Mouse (Mus musculus): ENCODE measurements around the gene Prss38.
"Not testable (repeated sequence)": the region's sequence is repeated elsewhere in the genome, so short reads cannot be mapped to it uniquely, and the experiment has no call there.

Prss38 gene

DNA sequence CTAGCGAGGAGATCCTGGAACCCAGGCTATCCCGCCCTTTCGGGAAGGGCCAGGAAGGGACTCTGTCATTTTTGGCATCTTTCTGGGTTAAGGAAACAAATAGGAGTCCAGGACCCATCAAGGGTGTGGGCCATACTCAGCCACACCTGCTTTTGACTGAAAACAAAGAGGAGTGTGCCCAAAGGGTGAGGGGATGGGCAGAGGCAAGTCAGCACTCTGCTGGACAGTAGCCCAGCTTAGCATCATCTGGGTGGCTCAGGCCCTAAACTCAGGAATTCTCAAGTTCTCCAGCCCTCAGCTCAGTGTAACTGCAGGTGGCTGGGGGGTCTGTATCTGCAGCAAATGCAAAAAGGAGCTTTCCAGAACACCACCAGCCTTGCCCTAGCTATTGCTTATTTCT, 2.5 kb upstream of the Prss38 start:
- DNase-seq (ENCODE audit: extremely low spot score), result no peak

DNA sequence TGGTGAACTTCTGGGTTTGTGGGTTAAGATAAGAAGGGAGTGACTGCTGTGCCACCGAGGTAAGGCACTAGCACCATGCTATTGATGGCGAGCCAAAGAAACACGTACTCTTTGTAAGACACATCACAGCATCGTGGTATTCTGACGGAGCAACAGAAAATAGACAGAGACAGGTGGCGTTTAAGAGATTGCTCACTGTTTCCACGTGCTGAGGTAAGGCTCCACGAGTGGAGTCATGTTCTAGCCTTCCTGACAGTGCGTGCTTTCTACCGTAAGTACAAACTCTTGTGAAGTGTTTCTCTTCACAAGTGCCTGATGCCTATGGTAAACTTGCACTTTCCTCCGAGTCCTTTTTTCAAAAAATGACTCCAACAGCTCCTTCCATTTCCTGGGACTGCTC, 5.6 kb downstream of the Prss38 start:
- no peak for DNase-seq (ENCODE audit: extremely low spot score)

DNA sequence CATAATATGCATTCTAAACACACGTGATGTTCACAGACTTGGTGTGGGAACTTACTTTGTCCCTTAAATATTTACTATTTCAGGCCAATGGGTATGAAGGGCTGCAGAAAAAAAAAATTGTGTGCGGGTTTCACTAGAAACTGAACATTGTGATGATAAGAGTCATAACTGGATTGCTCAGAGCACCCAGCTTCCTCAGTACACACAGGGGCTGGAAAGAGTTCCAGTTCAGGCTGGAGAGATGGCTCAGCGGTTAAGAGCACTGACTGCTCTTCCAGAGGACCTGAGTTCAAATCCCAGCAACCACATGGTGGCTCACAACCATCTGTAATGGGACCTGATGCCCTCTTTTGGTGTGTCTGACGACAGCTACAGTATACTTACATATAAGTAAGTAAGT, 7.5 kb downstream of the Prss38 start:
- not testable (repeated sequence) for DNase-seq (ENCODE audit: extremely low spot score)

DNA sequence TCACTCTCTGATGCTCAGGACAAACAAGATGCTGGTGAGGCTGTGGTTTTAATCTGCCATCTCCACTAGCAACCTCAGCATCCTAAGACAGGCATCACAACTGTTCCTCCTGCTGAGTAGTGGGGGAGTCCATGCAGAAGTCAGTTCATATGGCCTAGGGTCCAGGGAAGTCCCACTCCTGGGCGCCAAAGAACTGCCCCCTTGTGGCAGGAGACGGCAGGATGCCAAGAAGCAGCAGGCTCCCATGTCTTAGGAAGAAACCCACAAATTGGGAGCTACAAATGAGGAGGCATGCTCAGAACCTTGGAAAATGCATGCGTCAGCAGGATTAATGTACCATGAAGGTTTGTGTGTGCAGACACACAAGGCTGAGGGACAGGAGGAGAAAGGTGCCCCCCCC, 8.8 kb downstream of the Prss38 start:
- DNase-seq (ENCODE audit: extremely low spot score), result no peak

DNA sequence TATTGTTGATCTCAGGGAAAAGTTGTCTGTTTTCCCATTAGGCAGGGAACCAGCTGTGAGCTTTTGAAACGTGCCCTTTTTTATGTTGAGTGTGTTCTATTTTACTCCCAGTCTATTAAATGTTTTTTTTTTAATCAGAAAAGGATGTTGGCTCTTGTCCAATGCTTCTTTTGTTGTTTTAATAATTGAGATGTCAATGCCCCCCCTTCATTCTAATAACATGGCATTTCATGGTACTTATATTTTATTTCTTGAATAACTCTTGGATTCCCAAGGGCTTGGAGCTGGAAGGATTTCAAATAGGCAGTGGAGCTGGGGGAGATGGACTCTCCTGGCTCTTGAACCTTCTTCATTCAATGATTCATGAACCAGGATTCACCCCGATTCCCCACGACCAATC, 9.4 kb downstream of the Prss38 start:
- DNase-seq (ENCODE audit: extremely low spot score), result no peak

DNA sequence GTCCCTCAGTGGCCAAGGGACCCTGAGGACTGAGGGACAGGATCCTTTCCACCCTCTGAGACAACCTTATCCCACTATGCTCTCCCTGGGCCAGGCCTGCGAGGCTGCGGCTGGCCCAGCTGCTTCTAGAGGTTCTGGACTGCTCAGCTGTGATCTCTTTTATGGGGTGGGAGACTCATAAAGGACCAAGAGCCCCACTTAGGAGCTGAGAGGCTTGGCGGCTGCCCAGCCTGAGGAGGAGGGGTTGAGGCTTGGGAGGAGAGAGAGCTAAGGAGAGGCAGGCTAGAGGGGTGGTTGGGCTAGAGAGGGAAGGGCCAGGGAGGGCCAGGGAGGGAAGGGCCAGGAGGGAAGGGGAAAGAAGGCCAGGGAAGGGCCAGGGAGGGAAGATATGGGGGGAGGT, 11.0 kb downstream of the Prss38 start:
- DNase-seq (ENCODE audit: extremely low spot score), result no peak

DNA sequence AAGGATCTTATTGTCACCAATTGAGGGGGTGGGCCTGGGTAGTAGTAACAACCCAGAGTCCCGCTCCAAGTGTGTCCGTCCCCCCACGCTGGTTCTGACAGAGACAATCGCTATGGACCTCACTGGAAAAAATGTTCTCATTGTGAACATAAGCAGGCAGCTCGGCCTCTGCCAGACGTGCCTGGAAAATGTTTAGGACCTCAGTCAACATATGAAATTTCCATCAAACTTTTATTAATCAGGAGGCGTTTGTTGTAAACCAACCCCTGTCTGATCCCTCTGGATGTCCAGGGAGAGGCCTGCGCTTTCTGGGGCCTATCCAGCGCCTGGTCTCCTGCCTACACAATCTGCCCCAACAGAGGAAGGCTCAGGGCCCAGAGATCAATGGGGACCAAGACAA, 11.4 kb downstream of the Prss38 start:
- no peak for DNase-seq (ENCODE audit: extremely low spot score)

DNA sequence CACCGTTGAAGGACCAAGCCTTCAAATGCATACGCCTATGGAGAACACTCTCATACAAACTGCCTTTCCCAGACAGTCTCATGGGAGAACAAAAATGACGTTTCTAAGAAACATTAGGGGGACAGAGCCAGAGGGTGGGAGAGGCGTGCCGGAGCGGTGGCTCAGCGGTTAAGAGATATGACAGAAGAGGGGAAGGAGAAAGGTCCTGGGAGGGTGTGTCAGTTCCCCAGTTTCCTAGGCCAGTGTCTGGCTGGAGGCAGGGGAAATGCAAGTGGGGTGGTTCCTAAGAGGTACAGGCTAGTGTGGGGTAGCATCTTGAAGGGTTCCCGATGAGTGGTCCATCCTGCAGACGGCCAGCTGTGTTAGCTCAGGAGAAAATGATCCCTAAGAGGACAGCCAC, 14.2 kb downstream of the Prss38 start:
- no peak for DNase-seq (ENCODE audit: extremely low spot score)

DNA sequence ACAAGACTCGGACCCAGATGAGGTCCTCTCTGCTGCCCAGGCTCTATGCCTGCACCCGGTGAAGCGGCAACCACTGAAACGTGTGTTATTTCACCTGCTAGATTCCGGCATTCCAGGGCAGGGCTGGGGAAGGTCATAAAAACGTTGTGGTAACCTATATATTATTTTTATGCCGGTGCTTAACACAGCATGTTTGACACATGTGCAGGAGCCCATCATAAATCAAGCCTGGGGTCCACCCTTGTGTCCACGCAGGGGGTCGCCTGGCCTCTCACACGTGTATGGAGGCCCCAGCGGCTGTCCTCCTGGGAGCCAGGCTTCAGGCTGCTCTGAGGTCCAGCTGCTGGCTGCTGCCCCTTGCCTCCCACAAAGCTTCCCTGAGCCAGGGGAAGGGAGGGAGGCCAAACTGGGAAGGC, 18.6 kb downstream of the Prss38 start:
- DNase-seq (ENCODE audit: extremely low spot score), result no peak

DNA sequence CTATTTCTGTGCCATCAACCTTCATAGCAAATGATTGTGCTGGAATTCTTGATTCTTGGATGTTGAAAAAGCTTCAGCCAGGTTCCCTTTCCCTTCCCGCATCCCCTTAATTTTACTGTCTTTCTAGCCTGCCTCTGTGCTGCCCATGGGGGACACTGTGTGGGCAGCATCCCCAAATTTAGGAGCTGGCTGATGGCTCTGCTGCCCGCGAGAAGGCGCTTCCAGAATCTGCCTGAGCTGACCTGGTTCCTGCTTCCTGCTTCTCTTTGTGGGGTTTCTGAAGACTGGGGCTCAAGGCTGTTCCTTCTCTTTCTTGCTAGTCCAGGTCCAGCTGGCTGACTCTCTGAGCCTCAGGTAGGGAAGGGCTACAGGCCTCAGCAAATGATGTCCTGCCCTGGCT, 20.7 kb downstream of the Prss38 start:
- DNase-seq (ENCODE audit: extremely low spot score), result no peak

DNA sequence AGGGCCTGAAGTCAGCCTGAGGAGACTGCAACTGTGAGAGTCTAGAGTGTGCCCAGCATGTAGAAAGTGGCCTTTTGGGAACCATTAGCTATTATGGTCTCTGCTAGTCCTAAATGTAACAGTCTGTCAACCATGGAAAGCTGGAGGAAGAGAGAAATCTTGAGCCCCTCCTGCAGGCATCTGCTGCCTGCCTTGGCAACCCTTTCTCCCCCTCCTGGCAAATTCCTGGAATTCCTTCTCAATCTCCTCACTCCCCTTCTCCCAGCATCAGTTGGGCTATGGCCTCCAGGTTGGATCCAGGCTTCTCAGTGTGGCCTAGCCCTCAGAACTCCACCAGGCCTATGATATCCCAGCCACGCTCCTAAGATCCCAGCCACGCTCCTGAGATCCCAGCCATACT, 25.1 kb downstream of the Prss38 start:
- peak; percentile 39 for DNase-seq (ENCODE audit: extremely low spot score)

DNA sequence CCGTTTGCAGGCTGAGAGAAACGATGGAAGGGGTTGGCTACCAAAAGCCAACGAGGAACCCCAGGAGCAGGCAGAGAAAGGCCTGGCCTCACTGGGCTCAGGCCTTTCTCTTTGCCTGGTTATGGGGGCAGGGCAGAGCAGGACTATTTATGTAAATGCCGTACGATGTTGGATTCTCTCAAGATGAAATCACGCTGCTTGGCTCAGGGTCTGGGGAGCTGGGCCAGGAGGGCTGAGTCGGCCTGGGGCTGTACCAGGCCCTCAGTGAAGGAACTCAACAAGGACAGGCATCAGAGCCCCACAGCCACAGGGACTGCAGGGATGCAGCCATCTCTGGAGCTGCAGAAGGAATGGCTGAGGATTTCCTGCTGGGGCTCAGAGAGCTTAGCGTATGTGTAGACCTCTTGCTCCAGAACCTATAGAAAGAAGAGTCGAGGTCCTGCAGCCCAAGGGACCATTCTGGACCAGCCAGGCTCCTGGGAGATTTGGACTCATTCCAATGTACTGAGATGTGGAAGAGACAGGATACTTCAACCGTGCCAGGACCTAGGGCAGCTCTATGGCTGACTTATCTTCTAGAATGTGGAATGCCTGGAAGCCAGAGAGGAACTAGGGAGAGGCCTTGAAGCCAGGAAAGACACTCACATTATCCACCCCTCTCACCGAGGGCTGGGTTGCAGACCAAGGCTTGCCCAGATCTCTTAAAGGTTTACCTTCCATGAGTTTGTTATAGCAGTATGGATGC, 29.1 kb downstream of the Prss38 start:
- no peak for DNase-seq (ENCODE audit: extremely low spot score)

DNA sequence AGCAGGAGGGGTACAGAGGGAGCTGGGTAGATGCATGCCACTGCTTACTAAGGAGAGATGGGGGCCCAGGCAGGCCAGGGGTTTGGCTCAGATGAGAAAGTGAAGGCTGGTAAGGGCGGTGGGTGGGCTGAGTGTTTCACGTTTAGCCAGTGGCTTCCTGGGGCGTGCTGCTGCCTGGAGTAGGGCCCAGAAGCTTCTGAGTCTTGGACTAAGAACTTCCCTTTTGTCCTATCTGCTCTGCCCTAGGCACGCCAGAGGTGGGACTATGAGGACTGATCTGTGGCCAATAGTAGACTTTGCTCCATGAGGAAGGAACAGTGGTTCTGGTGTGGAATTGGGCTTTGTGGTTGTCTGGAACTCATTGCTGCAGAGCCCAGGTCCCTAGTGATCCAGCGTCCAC, 32.5 kb downstream of the Prss38 start:
- no peak for DNase-seq (ENCODE audit: extremely low spot score)

DNA sequence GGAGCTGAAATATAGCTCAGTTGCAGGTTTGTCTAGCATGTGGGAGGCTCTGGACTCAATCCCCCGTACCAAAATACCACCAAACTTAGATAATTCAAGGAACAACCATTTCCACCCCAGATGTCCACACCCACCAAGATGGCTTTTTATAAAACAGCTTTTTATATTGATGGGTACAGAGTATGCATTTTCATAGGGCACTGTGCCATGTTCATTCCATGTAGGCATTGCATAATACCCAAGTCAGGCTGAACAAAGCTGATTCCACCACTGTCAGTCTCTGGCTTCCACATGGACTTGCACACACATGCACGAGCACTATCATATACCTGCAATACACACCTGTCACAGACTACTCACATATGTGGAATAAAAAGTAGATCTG, 36.7 kb downstream of the Prss38 start:
- DNase-seq (ENCODE audit: extremely low spot score), result no peak

DNA sequence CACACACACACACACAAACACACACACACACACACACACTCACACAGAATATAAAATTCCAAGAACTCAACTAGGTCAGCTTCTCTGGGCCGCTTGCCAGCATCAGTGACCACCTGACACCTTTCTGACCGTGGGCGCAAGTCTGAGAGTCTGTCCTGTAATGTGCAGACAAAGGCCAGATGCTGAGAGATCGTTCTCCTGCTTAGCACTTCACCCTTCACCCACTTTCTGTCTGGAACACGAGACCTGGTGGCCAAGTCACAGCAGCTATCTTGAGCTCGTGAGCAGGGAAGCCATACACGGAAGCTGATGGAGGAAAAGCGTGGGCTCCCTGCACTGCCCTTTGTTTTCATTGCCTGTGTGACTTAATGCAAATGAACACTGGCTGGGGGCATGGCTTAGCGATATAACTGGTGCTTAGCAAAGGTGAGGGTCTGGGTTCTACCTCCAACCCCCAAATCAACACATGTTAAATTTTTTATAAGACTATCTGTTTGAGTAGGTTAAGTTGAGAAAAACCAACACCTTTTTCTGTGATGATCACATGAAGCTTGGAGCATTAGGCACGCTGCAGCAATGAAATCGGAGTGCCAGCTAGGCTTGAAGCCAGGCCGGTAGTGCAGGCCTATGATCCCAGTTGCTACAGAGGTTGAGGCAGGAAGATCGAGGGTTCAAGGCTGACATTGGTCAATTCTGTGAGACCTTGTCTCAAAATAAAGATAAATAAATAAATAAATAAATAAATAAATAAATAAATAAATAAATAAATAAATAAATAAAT, 37.3 kb downstream of the Prss38 start:
- no peak for DNase-seq (ENCODE audit: extremely low spot score)

DNA sequence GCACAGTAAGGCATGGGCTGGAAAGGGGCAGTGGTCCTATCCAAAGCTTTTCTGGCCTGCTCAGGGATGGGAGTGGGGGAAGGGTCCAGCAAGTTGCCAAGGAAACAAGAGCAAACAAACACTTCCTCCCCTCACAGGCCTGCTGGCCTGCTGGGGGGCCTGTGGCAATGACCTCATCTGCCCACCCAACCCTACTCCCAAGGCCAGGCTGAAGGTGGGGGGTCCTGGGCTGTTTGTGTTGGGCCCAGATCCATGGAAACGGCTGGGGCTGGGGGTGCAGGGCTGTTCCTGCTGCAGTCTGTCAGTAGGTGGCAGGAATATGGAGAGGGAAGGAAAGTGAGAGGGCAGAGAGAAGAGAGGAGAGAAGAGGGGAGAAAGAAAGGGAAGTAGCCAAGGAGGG, 39.1 kb downstream of the Prss38 start:
- DNase-seq (ENCODE audit: extremely low spot score), result peak; percentile 46

DNA sequence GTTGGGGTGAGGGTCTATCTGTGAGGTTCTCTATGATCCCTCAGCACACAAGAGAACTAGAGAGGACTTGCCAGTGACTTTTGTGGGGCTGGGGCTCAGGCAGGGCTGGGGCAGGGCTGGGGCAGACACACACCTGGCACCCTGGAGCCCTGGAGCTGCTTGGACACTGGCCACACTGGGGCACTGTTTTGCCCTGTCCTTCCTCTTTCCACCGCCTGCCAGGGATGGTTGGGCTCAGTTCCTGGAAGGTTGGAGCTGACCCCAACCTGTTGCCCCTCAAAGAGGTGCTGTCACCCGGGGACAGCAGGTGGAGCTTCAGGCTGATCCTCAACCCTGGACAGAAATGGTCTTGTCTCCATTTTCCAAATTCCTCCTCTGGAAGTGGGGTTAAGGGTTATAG, 39.5 kb downstream of the Prss38 start:
- no peak for DNase-seq (ENCODE audit: extremely low spot score)

DNA sequence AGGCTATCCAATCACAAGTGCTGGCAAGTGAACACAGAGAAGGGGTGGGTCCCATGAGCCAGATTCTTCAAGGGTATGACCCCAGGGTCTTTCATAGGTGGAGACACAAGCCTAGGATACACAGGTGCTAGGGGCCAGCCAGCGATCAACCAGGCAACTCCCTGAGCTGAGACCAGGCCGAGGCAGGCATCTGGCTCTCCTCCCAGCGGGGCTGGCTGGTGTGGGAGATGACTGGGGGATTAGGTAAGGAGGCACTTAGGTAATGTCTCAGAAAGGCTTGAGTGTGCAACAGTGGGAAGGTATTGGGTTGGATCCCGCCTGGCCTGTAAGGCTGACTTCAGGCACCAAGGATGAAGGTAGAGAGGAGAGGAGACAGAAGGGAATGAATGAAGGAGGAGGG, 40.3 kb downstream of the Prss38 start:
- no peak for DNase-seq (ENCODE audit: extremely low spot score)

DNA sequence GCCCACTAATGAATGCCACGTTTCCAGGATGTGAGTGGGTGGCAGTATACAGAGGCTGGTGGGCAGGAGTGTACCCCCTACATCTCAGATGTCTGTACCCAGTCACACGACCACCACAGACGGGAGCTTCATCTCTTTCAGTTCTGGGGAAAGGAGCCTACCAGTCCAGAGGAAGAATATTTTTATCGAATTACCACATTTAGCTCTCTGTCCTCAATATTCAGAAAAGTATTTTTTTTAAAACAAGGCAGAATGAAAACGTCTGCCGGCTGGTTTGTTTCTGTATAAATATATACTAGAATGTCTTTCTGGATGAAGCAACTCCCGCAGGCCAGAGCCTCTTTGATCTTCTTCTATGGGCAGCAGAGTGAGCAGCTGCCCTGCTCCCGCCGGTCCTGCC, 42.5 kb downstream of the Prss38 start:
- no peak for DNase-seq (ENCODE audit: extremely low spot score)

DNA sequence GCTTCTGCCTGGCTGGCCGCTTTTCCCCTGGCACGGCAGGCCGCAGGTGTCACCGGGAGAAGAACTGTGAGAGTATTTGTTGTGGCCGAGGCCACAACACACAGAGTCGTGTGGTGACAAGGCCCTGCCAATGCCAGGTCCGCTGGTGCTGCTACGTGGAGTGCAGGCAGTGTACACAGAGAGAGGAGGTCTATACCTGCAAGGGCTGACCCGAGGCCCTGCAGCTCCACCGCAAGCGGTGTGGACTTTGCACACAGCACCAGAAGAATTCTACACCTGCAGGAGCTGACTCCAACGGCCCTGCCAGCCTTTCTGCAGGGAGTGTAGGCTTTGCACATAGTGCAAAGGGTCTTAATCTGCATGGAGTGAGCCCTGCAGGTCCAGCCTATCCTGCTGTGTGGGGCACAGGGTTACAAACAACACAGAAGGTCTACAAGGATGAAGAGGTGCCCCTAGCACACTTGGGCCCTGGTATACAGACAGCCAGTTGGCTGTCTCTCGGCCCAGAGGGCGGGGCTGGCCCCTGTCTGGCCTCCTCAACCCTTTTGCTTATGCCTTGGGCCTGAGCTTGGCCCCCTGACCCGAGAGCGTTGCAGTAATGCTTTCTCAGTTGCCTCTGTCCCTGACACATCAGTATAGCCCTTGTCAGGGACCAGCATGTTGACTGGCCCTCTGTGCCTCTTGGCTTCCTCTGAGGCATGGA, 44.1 kb downstream of the Prss38 start:
- no peak for DNase-seq (ENCODE audit: extremely low spot score)

DNA sequence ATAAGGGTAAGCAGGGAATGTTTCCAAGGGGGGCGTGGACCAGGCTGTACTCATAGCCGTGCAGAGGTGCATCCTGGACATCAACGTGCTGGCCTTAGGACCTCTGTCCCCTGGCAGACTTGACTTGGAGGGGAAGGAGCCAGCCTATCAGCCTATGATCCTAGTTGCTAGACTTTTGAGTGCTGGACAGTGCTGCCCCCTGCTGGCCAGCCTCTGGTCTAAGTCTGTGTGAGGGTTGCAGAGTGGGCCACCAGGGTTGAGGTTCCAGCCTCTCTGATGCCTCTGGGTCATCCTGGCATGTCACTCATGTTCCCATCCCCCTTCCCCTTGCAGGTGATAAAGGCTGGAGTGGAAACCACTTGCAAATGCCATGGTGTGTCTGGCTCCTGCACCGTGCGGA, 44.9 kb downstream of the Prss38 start:
- peak; percentile 71 for DNase-seq (ENCODE audit: extremely low spot score)

DNA sequence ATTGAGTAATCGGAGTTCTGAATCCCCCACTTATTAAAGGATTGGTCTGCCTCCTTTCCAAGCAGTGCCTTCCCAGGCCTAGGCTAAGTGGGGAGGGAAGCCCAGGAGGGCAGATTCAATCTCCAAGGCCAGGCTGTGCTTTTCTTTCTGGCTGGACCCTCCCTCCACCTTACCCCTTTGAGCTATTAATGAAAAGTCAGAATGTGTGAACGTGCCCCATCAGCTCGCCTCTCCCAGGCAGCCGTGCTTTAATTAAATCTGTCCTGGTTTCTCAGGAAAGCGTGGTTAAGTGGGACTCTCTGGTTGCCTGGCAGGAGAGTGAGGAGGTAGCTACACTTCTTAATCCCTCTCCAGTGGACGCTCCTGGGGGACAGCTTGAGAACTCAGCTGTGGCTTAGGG, 45.8 kb downstream of the Prss38 start:
- no peak for DNase-seq (ENCODE audit: extremely low spot score)

DNA sequence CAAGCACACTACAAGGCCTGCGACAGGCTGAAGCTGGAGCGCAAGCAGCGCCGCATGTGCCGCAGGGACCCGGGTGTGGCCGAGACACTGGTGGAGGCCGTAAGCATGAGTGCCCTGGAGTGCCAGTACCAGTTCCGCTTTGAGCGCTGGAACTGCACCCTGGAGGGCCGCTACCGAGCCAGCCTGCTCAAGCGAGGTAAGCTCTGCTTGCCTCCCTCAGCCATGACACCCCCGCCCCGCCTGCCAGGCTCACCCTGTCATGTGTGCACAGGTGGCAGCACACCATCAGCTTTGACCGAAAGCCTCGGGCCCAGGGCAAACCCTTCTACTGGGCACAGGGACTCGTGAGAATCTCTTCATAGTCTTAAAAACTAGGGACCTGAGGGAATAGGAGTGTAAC, 47.8 kb downstream of the Prss38 start:
- DNase-seq (ENCODE audit: extremely low spot score), result no peak
